Mouse (Mus musculus) v-Abl transformed pro-B cells (cell line): ENCODE measurements at regions not wholly inside any gene's neighbourhood (a gene's known extent, or its start where the extent isn't known, plus 50 kb on each side); places are given as distances from the start of the nearest gene placed in this dataset.

Source experiments
- in situ Hi-C, 2 experiments: fragments of 400-800 bp; cut with MboI; formaldehyde crosslinking; loops; one replicate each; pipeline ENCODE4 v1.15.1; 2025; ENCODE audit not compliant: unreplicated experiment in 2 of 2

DNA sequence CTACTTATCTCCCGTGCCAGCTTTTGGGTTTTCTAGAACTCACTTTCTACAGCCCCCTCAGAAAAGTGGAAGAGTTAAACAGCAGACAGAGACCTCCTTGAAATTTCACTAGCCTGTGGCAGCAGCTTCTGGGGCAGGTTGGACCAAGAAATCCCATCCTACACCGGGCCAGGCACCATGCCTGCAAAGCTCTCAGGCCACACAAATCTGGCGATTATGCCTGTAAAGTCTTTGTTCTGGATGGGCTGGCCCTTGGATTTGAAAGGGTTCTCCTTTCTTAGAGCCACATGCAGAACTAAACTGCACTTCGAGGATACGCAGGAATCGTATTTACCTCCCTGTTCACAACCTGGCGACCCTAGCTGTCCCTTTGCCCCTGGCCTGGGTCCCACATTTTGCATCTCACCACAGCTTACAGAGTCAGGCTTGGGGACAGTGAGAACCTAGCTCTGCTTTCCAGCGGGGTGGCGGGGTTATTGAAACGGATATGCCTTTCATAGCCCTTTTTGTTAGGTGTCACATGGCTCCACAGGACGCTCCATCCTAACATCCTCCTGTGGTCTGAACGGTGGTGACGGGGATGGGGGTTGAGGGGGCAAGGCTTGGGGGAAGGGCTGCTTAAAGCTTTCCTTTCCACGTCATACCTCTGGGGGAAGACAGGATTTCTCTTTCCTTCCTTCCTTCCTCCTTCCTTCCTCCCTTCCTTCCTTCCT, 229.0 kb downstream of the Mtx2 start:
- in situ Hi-C loops, result loop anchor here (10.0 to 25.0 kb wide), 3 partner anchors 340 to 533 kb away; partner anchors contain the start of genes Hoxd3 (in 2 of the 2), Hoxd4 (in 2 of the 2) and Hoxd8 (in 1 of the 2)

DNA sequence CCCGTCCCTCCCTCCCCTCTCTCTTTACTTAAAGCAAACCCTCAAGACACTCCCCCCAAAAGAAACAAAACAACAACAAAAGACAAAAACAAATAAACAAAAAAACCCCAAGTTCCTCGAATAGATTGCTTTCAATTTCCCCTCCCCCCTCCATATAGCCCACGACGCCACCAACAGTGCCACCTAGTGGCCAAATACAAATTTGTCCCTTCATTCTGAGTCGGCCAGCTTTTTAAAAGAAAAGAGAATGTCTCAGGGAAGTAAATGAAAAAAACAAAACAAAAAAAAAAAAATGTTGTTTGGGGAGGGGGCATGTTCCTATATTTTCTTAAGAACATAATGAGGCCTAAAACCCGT, 229.6 kb downstream of the Mtx2 start:
- in situ Hi-C loops, result loop anchor here (10.0 to 25.0 kb wide), 3 partner anchors 340 to 532 kb away; partner anchors contain the start of genes Hoxd3 (in 2 of the 2), Hoxd4 (in 2 of the 2) and Hoxd8 (in 1 of the 2)

DNA sequence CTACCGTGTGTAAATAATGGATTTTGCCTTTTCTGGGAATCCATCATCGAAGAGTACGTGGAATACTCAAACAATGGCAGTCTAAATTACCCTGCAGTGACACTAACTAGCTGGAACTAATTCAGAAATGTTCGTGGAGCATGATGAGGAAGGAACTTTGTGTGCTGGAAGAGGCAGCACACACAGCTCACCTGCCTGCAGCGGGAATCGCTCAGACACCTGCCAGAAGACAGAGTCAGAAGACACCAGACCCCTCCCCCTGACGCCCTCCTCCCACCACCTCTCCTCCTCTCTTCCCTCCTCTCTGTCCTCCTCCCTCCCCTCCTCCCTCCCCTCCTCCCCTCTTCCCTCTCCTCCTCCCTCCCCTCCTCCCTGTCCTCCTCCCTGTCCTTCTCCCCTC, 235.4 kb downstream of the Mtx2 start:
- in situ Hi-C loops, result loop anchor here in 1 of 2 experiments (25.0 kb wide), 2 partner anchors 349 to 526 kb away; partner anchors contain the start of genes Hoxd3, Hoxd4 and Hoxd8

DNA sequence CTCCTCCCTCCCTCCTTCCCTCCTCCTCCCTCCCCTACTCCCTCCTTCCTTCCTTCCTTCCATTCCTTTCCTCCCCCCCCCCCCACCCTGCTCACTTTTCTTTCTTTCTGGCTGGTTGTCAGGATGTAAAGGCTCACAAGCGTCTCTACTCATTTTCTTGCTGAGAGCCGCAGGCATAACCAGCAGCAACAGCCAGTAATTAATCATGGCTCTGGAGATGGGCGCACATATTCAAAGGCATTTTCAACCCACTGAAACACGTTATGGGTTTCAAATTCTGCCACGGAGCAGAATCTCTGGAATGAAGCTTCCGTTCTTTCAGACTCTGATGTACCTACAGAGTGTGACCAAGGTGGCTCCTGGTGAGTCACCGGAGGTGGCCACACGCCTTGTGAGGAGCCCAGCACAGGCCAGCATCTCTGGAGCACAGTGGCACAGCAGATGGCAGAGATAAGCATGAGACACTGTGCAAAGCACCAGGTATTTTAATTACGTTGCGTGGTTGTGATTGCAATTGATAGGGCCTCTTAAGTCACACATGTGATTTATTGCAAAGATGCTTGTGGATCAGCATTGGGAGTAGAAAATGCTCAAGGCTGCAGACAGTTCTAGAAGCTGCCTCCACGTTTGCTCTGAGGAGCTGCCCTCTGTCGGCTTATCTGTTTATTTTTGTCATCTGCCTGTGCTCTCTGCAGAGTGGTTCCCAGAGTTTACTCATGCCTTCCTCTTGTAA, 236.0 kb downstream of the Mtx2 start:
- in situ Hi-C loops, result loop anchor here in 1 of 2 experiments (25.0 kb wide), 2 partner anchors 349 to 526 kb away; partner anchors contain the start of genes Hoxd3, Hoxd4 and Hoxd8

DNA sequence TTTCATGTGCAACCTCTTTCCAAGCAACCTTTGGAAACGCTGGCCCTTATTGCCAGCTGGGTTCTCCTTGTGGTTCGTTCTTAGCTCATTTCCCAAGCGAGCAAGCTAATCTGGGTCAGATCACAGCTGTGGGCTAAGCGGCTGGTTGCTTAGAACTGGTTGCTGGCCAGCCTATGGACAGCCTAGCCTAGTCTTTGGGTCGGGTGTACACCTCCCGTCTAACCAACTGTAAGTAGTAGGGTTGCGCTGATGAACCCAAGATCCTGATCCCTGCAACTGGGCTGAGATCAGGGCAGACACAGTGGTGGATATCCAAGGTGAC, 236.5 kb downstream of the Mtx2 start:
- in situ Hi-C loops, result loop anchor here in 1 of 2 experiments (25.0 kb wide), 2 partner anchors 350 to 525 kb away; partner anchors contain the start of genes Hoxd3, Hoxd4 and Hoxd8

DNA sequence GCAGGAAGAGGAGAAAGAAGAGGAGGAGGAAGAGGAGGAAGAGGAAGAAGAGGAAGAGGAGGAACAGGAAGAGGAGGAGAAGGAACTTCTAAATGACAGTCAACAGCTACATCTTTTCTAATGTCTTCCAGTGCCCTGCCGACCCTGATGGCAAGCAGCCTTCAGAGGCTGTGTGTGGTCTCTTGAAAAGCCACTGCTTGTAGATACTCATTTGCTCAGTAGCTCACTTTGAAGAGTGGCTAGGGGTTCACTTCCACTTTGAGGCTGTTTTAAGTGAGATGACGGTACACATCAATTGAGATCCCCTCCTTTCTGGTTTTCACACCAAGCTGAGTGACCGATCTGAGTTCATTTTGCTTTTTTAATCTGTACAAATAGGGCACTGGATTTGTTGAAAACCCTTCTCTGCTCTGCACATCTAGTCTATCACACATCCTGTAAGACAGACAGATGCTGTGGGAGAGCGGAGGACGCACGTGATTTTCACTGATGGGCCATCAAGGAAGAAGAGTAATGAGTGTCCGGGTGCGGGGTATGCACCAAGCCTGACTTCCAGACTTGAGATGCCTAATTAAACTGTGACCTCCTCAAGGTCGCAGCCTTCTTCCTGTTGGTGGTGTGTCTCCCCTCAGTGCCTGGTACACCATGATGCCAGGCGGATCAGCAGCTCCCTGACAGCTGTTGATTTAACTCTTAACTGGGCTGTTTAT, 239.0 kb downstream of the Mtx2 start:
- in situ Hi-C loops, result loop anchor here in 1 of 2 experiments (25.0 kb wide), 2 partner anchors 352 to 523 kb away; partner anchors contain the start of genes Hoxd3, Hoxd4 and Hoxd8

DNA sequence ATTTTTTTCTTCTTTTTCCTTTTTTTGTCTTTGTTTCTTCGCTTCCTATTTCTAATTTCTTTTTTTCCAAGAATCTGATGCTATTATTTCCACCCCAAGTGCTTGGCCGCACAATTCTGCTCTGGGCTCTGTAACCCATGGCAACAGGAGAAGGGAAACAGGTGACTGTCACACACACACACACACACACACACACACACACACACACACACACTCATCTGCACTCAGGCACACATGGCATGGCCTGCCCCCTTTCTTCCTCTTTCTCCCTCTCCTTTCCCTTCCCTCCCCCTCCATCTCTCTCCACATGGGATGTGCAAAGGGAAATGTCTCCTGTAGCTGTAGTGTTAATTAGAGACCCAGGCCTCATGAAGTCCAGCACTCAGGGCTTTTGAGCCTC, 239.7 kb downstream of the Mtx2 start:
- in situ Hi-C loops, result loop anchor here in 1 of 2 experiments (25.0 kb wide), 2 partner anchors 353 to 522 kb away; partner anchors contain the start of genes Hoxd3, Hoxd4 and Hoxd8

DNA sequence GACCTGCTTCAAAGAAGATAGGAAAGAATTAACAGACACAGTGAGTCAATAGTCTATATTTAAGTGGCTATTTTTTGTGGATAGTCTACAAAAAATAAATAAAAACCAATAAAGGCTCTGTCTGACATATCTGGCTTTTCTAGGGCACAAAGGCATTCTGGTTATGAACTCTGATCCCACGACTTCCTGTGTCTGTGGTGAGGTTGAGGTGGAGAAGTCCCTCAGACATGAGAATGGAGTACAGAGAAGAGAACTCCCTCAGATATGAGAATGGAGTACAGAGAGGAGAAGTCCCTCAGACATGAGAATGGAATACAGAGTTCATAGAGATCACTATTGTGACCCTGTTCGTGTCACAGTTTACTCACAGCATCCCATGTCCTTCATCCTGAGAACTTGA, 243.7 kb downstream of the Mtx2 start:
- in situ Hi-C loops, result loop anchor here in 1 of 2 experiments (25.0 kb wide), 2 partner anchors 357 to 518 kb away; partner anchors contain the start of genes Hoxd3, Hoxd4 and Hoxd8

DNA sequence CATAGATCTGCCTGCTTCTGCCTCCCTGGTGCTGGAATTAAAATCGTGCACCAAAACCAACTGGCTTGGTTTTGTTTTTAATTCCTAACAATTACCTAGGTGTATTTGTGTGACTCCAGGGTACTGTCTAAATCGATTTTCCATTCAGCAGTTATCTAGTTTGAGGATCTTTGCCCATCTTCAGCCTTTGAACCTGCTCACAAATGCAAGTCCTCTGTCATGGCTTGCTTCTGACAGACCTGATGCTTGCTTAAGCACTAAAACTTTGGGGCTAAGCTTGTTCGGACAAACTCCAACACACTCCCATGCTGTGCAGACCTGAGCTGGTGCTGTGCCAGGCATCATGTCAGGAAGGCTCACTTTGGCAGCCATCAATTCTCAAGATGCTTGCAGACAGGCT, 246.4 kb downstream of the Mtx2 start:
- in situ Hi-C loops, result loop anchor here in 1 of 2 experiments (25.0 kb wide), 2 partner anchors 360 to 515 kb away; partner anchors contain the start of genes Hoxd3, Hoxd4 and Hoxd8

DNA sequence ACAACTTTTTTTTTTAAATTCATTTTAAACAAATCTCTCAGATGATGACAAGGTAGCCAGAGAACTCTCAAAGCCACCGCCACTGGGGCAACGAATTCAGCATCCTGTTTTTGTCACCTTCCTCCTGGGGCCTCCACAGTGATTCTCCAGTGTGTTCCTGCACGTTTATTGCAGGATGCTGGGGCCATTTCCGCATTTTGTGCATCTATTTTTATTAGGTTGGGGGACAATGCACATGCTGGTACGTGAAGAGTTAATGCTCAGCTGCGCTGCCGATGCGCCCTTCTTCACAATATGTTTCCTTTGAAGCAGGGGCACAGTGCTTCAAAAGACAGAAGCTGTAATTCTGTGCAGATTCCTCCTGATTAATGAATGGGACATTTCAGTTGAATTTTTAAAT, 246.9 kb downstream of the Mtx2 start:
- in situ Hi-C loops, result loop anchor here in 1 of 2 experiments (25.0 kb wide), 2 partner anchors 360 to 515 kb away; partner anchors contain the start of genes Hoxd3, Hoxd4 and Hoxd8

DNA sequence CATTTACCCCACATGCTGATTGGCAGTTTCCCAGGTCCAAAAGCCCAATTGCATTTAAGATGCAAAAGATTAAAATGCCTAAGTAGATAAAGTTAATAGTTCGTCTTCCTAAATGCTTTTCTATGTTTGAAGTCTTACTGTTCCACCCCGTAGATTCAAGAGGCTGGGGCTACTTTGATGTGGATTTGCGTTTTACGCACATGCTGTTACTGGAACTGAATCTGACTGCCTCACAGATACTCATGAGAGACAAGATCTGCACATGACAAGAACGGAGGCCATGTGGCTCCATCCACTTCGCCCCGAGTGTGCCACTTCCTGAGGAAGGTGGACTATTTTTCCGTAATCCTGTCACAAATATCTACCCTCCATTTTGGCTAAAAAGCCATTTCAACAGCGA, 247.6 kb downstream of the Mtx2 start:
- in situ Hi-C loops, result loop anchor here in 1 of 2 experiments (25.0 kb wide), 2 partner anchors 361 to 514 kb away; partner anchors contain the start of genes Hoxd3, Hoxd4 and Hoxd8

DNA sequence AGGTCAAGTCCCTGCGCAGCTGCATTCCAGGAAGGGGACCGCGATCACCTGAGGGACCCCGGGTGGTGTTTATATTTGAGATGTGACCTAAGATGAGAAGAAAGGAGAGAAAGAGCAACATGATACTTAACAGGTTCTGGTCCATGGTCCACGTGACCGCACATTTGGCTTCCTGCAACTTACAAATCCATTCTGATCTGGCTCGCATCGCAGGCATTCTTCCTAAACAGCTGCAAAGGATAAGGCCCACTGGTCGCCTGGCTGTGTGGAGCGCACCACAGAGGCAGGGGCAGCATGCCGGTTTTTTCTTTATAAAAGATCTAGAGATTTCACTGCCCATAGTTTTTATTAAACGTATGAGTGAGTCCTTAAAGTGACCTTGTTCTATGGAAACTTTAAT, 261.6 kb downstream of the Mtx2 start:
- in situ Hi-C loops, result no loop called here

DNA sequence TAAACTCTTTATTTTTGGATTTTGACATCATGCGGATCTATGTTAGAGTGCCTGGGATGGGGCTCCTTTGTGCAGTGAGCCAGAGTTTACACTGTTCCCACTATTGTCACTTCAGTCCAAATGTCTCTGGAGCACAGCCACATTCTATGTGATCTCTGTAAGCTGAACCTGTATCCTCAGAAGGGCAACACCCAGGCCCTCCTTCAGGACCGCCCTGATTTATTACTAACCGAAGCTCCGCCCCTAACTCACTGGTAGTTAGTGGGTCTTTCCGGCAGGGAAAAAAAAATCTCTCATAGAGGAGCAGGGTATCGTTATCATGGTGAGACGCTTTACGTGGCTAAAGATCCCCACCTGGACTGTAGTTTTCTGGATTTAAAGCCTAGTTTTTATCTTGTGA, 263.6 kb downstream of the Mtx2 start:
- in situ Hi-C loops, result no loop called here

DNA sequence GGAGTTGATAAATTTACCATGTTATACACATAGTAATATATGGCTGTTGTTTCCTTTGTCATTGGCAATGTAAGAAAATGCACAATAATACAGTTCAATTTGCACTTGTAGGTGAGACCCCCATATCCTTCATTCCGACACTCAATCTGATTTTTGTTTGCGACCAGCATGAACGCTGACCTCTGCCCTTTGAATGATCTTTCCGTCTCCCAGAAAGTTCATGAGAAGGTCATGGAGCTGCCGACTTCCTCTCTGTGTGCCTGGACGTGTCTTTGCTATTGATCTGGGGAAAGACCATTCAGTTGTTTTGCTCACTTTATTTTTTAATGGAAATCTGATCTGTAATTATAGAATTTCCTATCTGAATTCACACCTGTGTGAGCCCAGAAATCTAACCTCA, 264.0 kb downstream of the Mtx2 start:
- in situ Hi-C loops, result no loop called here

DNA sequence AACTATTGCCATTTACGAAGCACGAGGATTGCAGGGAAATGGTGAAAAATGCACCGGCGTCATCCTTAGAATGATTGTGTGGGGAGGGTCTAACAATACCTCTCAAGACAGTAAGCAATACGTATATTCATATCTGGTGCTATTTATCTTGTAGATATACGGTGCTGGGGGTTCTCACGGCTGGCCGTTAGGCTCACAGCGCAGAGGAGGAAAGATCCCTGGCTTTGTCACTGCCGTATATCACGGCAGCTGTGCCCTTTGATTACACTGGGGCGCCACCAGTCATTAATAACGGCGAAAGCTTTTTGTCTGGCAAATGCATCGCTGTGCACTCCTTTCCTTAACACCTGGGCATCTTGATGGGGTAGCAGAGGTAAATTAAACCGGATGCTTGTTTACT, 264.8 kb downstream of the Mtx2 start:
- in situ Hi-C loops, result no loop called here

DNA sequence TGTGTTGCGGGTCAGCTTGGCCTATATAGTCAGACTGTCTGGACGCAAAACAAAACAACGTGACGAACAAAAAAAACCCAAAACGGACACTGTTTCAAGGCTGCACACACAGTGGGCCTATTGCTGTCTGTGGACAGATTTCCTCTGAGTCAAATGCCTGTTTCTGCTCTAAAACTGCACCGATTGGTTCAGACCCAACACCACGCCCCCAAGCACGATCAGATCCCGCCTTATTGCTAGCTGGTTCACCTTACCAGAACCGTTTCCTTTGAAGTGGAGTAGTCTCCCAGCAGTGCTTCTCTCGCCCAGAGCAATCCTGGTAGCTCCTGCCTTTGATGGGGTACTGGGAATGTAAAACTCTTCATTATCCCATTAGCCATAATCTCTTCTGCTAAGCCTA, 275.9 kb downstream of the Mtx2 start:
- in situ Hi-C loops, result no loop called here

DNA sequence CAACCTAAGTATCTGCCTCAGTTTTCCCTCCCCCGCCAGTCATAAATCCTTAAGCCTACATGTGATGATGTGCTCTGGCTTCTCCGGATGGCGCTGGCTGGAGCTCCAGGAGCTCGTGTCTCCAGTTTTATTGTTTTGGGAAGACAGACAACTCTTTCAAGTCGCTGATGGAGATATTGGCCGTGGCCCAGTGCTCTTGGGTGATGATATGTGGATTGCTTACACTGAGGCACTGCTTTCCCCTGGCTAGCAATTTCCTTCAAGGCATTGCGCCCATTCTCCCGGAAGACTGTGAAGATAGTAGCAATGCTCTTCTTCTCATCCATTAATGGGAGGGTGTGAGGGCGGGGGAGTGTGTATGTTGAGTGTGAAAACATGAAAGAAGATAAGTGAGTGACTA, 287.1 kb downstream of the Mtx2 start:
- in situ Hi-C loops, result no loop called here

DNA sequence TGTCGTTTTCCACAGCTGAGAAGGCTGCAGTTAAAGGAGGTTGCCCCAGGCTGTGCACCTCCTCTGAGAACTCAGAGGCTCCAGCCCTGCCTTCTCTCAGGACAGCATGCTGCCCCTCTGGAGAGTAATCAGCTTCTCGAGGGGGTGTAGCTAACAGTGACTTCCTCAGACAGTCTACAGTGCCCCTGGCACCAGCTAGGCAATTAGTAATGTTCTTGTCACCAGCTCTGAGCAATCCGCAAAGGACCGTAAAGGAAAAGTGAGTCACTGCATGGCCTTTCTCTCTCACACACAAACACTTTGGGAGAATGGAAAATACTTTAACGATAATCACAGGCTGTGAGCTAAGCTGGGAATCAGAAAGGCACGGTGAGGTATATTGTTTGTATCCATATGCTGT, 288.8 kb downstream of the Mtx2 start:
- in situ Hi-C loops, result no loop called here

DNA sequence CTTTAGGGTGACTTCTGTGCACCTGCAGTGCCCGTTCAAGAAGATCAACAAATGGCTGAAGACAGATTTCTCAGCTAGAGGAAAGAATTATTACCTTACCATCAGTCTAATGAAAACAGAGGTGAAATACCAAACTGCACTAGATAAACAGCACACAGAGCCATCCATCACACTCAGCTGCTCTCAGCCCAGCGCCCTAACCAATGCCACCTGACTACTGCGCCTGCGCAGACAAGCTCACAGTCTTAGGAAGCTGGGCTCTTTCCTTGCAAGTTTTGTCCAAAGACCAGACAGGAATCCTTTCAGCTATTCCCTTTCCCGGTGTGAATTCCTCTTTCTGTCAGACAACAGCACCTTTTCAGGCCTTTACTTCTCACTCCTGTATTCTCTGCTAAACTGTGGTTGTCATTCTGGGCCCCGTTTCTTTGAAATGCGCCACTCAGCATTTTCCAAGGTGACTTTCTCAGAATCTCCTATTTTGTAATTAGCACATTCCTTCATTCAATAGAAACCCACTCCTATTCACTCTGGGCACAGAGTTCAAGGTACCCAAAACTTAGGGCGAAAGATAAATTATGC, 292.8 kb downstream of the Mtx2 start:
- in situ Hi-C loops, result no loop called here

DNA sequence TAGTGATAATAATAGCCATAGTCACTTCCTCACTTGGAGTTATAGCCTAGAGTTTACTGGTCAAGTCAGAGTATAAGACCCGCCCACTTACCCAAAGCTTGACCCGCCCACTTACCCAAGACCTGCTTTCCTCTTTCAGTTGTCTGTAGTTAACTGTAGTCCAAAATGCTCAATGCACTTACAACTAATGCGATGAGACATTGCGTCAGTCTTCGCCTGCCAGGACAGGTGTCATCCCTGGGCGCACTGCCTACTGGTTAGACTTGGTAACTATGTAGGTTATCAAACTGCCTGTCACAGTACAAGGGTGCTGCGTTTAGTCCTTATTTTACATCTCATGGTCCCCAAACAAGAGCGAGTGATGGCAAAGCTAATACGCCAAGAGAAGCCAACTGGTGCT, 294.0 kb downstream of the Mtx2 start:
- in situ Hi-C loops, result no loop called here
